ENCODE assay signal across 8 mouse cellular contexts in the genomic region with DNA sequence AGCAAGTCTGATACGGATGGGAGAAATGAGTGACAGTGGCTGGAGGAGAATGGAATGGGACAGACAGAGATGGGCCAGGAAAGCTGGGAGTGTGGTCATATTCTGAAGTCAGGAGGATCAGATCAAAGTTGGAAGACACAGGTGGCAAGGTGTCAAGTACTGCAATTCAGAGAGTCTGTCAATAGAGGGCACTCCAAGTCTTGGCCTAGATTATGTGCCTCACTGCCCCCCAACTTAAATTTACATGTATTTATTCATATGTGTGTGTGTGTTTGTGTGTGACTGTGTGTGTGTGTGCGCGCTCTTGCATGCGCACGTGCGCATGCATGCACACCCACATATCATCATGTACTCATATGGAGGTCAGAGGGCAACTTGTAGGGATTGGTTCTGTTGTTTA.
DNase-seq lines count a peak whose midpoint lies in the region; ATAC-seq and TF ChIP-seq lines count a peak whose summit lies in the region.

No protein-coding gene starts in this region.

- peak; percentile 13 for DNase-seq in adrenal gland, adult 2 months
- no peak for DNase-seq in adrenal gland, postnatal 25 days
- DNase-seq in 3T3-L1 (ENCODE audit: low read depth, low spot score): peak; percentile 77
- DNase-seq in brain, adult 2 months (ENCODE audit: low read depth, low spot score): peak; percentile 70
- DNase-seq in forebrain, embryonic 10.5 days (ENCODE audit: extremely low spot score, low spot score): peak; percentile 31
- DNase-seq in kidney, adult 11 months: peak; percentile 29
- DNase-seq in limb, embryonic 14.5 days (ENCODE audit: low spot score): peak; percentile 38
- peak; percentile 28 for DNase-seq in retina, postnatal 7 days (ENCODE audit: low read depth, low spot score)

- no peaks in the 10 kb centered on the region for H3K27me3 ChIP-seq in forebrain, embryonic 10.5 days (ENCODE audit: poor library complexity, severe bottlenecking)
- H3K27me3 ChIP-seq in limb, embryonic 14.5 days (ENCODE audit: control insufficient read depth, insufficient read depth, low read length): no peaks in the 10 kb centered on the region

- H3K4me2 ChIP-seq in limb, embryonic 14.5 days (replicated peaks; ENCODE audit: low read depth, low read length, severe bottlenecking): no peak overlapping the region

- H3K4me3 ChIP-seq in forebrain, embryonic 10.5 days: no peak overlapping the region
- H3K4me3 ChIP-seq in limb, embryonic 14.5 days (replicated peaks; ENCODE audit: low read length): no peak overlapping the region

- no peaks in the 10 kb centered on the region for H3K9me3 ChIP-seq in forebrain, embryonic 10.5 days
- no peaks in the 10 kb centered on the region for H3K9me3 ChIP-seq in limb, embryonic 14.5 days (ENCODE audit: control insufficient read depth, low read length)

- TF ChIP-seq POLR2A in limb, embryonic 14.5 days (IDR thresholded peaks at IDR 0.05; ENCODE audit: borderline replicate concordance, extremely low read depth, insufficient read depth, insufficient read length): no peak

- H3K36me3 ChIP-seq in forebrain, embryonic 10.5 days (replicated peaks): no peaks in the 10 kb centered on the region
- no peaks in the 10 kb centered on the region for H3K36me3 ChIP-seq in limb, embryonic 14.5 days (ENCODE audit: control insufficient read depth, insufficient read depth, low read length)

- peak overlapping the region; percentile 79 for H3K27ac ChIP-seq in forebrain, embryonic 10.5 days
- no peak overlapping the region for H3K27ac ChIP-seq in limb, embryonic 14.5 days (replicated peaks; ENCODE audit: low read depth, low read length)

- peaks cover 17% of the 10 kb centered on the region for H3K4me1 ChIP-seq in forebrain, embryonic 10.5 days
- H3K4me1 ChIP-seq in limb, embryonic 14.5 days (ENCODE audit: control insufficient read depth, insufficient read depth, low read length): 0 out of 2 replicates have a peak, but pooled peaks cover 3% of the 10 kb centered on the region

- no peak overlapping the region for H3K9ac ChIP-seq in limb, embryonic 14.5 days (ENCODE audit: low read depth, low read length, severe bottlenecking)

- ATAC-seq in limb, embryonic 14.5 days (ENCODE audit: low FRiP score, low read depth): no peak; the same call in 1 of the 2 replicates

- WGBS in forebrain, embryonic 10.5 days: 45% methylated on average over 6 of the region's 6 CpGs
- 53% methylated on average over 6 of the region's 6 CpGs for WGBS in limb, embryonic 14.5 days
